Mouse (Mus musculus) v-Abl transformed pro-B cells (cell line): ENCODE results near the gene Cox8b.

Source experiments
- in situ Hi-C, 2 experiments: fragments of 400-800 bp; cut with MboI; formaldehyde crosslinking; loops; one replicate each; pipeline ENCODE4 v1.15.1; 2025; ENCODE audit not compliant: unreplicated experiment in 2 of 2

Gene Cox8b

DNA sequence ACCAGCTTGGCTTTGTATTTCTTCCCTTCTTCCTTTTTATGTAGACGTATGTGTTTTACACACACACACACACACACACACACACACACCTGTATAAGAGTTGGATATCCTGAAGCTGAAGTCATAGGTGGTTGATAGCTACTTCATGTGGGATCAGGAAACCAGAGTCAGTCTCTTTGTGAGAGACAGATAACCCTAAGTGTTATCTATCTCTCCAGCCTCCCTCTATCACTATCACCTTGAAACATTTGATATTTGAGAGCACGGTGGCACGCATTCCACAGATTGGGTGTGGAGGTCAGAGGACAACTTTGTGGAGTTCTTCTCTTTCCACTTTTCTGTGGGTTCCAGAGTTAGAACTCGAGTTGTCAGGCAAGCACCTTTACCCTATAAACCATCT, 19.7 kb upstream of the Cox8b start:
- in situ Hi-C loops, result loop anchor here in 1 of 2 experiments (10.0 kb wide), 1 partner anchor 445 kb away; no protein-coding TSS in a partner anchor

DNA sequence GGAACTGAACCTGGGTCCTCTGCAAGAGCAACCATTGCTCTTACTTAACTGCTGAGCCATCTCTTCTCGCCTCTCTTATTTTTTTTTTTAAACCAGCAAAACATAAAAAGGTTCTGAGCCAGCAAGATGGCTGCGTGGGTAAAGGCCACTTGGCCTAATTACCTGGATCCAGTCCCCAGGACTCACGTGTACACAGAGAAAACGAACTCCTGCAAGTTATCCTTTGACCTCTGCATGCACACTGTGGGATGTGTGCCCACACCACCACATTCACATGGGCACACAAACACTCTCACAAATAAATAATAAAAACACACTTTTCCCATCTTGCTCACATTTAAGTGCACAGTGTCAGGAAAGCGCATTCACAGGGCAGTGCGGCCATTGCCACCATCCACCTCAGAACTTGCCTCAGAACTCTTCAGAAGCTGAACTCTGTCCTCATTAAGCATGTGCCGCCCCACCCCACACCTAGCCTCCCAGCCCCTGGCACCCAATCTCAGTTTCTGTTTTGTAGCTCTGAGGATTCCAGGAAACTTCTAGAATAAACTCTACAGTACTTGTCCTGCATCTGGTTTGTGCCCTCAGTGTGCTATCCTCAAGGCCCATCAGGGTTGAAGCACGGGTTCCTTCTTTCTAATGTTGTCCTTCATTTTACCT, 13.9 kb upstream of the Cox8b start:
- in situ Hi-C loops, result loop anchor here in 1 of 2 experiments (5.0 to 10.0 kb wide), 2 partner anchors 33 to 451 kb away; no protein-coding TSS in a partner anchor

DNA sequence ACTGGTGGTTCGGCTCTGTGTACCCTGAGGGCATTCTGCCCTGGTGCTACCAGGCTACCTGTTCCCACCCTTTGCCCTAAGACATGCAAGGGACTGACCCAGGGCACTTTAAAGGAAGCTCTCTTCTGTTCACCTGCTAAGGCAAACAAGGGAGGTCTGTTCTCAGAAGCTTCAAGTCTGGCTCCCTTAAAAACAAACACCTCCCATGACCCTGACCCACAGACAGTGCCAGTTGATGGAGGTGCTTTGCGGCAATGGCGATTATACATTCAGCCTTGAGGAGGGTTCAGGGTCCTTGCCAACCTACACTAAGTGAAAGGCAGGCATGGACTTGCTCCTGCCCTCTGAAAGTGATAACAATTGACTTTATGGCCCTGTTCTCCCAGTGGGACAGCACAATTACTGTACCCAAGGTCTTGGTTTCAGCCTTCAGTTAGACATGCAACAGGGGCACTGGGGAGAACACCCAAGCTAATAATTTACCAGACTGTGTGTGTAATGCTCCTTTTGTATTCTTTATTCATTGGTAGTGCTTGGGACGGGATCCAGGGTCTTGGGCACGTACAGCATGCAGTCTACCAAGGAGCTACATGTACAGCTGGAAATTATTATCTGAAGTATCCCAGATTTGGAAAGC, 12.7 kb upstream of the Cox8b start:
- in situ Hi-C loops, result loop anchor here in 1 of 2 experiments (5.0 to 10.0 kb wide), 2 partner anchors 34 to 452 kb away; no protein-coding TSS in a partner anchor

DNA sequence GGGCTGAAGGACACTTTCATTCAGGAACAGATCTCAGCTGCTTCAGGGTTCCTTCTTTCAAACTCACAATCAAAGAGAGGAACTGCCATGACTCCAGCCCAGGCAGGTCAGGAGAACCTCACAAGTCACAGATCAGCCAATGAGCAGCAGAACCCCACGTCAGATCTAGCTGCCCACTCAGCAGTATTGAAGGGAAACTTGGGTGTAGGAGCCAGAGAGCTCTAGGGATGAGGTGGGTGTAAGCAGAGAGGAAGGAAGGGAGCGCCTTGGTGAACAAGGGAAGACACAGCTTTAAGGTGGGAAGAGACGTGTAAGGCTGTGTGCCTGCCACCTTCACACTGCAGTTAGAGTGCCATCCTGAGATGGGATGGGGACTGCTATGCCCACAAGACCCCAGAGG, 12.0 kb upstream of the Cox8b start:
- in situ Hi-C loops, result loop anchor here in 1 of 2 experiments (5.0 to 10.0 kb wide), 2 partner anchors 35 to 453 kb away; no protein-coding TSS in a partner anchor

DNA sequence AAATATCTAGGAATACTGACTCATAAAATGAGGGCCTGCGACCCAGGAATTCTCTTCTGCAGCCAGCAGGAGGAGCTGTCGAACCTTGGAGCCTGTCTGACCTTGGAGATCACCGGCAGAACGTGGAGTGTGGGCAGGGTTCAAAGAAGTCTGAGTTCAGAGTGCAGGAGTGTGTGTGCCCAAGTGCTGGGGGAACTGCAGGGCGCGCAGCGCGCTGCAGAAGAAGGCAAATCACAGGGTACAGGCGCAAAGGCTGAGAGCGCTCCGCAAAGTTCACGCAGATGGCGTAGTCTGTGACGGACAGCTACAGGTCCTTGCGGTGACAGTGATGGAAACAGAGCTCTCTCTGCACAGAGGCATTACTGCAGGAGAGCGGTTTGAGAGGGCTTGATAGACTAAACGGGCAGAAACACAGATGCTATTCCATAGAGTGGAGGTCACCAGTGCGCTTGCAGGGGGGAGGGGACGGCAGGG, 8.4 kb upstream of the Cox8b start:
- in situ Hi-C loops, result loop anchor here (5.0 to 10.0 kb wide), 3 partner anchors 139 to 944 kb away; no protein-coding TSS in a partner anchor

DNA sequence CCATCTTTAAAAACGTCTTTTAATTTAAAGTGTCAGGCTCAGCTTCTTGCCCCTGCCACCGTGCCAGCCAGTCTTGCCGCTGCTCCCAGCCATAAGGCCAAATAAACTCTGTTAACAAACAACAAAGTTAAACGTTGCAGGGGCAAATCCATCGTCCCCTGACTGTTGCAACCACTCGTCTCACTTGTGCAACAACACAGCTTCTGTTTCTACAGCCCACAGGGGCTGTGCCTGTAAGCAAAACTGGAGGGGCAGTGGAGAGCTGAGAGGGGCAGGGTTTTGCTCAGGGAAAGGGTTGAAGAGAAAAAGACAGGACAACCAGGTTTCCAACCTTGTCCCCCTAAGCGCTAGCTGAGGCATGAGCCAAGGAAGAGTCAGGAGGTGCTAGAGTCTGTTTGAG, 7.9 kb upstream of the Cox8b start:
- in situ Hi-C loops, result loop anchor here (5.0 to 10.0 kb wide), 3 partner anchors 139 to 943 kb away; no protein-coding TSS in a partner anchor

DNA sequence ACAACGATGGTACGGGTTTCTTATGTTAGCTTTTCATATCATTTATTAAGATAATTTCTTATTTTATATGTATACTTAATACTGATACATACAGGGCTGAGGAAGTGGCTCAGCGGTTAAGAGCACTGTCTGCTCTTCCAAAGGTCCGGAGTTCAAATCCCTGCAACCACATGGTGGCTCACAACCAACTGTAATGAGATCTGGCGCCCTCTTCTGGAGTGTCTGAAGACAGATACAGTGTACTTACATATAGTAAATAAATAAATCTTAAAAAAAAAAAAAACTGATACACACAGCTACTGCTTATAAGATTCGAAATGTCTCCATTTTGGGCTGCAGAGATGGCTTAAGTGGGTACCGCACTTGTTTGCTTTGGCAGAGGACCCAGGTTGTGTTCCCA, 7.5 kb upstream of the Cox8b start:
- in situ Hi-C loops, result loop anchor here (5.0 to 10.0 kb wide), 3 partner anchors 140 to 943 kb away; no protein-coding TSS in a partner anchor

DNA sequence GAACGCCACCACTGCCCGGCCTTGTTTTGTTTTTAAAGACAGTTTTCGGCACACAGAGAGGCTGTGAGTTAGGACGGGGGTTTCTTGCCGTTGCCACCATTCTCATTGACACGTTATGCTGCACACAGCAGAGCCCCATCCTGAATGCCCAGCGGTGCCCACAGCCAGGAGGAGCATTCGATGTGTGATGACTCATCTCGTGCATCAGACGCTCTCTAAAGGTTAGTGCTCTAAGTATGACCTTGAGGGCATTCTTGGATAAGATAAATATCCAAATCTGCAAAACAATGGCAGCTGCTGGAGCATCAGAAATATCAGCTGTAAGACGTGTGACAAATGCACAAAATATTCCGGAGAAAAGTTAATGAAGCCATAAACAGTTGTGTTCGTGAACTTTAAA, 6.9 kb upstream of the Cox8b start:
- in situ Hi-C loops, result loop anchor here (5.0 to 10.0 kb wide), 3 partner anchors 140 to 942 kb away; no protein-coding TSS in a partner anchor

DNA sequence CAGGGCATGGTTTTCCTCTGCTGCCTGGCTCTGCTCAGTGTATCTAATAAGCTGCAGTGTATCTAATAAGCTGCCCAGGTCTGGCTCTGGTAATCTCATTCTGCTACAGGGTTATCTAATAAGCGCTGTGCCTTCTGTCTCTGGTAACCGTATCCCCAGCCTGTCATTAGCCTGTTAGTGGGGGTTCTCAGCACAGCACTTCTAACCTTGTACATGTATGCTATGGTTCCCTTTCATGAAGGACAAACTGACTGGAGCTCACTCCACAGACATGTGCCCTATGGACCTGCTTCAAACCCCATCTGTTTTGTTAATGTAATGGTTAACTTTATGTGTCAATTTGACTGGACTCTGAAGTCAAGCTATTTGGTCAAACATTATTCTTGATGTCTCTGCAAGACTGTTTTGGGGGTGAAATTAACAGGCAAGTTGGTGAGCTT, 5.4 kb upstream of the Cox8b start:
- in situ Hi-C loops, result loop anchor here (5.0 to 10.0 kb wide), 3 partner anchors 142 to 941 kb away; no protein-coding TSS in a partner anchor

DNA sequence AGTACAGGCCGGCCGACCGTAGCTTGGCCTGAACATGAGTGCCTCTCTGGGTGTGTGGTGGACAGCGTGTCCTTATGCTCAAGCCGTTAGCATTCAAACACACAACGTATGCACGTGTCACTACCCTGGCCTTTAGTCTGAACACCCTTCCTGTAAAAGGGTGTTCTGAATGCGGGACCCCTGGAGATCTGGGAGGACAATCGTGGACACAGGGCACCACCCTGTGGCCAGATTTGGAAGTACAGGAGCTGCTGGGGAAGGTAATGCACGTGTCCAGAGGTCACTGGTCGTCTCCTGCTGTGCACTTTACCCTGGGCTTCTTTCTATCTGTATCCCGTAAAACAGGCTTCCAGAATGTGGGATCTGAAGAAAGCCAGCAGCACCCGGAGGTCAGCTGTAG, 3.0 kb upstream of the Cox8b start:
- in situ Hi-C loops, result loop anchor here (5.0 to 10.0 kb wide), 3 partner anchors 61 to 938 kb away; no protein-coding TSS in a partner anchor

DNA sequence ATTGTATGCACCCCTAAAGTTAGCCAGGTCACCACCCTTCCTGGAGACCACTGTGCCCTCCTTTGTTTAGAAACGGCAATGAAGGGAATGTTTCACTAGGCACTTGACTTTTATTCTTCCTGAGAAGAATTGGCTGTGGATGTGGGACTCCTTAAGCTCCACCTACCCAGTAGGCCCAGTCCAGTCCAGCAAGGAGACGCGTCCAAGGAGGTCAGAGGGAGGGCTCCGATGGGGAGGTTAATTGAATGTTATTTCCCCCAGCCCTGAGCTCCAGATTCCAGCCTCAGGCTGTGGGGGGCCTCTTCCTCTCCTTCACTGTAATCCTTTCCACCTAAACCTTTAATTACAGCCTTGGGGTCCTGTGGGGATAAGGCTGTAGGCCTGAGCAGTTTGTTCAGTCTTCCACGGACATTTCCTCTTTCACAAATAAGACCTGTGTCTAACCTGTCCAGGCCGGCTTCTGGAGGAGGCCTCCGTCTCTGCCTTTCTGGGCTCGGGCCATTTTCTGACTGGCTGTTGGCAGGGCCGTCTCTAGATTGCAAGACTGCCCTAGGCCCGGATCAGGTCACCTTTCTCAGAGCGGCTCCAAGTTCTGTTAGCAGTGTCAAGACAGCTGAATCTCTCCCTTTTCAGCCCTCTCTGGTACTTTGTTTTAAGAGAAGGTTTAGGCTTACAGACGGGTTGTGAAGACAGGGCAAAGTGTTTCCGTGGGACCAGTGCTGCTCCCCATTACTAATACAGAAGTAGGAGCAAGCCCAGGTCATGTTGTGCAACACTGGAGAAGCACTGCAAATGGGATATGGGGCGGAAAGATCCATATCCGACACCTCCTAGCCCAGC, 2.0 kb upstream of the Cox8b start:
- in situ Hi-C loops, result loop anchor here (5.0 to 10.0 kb wide), 3 partner anchors 60 to 937 kb away; no protein-coding TSS in a partner anchor

DNA sequence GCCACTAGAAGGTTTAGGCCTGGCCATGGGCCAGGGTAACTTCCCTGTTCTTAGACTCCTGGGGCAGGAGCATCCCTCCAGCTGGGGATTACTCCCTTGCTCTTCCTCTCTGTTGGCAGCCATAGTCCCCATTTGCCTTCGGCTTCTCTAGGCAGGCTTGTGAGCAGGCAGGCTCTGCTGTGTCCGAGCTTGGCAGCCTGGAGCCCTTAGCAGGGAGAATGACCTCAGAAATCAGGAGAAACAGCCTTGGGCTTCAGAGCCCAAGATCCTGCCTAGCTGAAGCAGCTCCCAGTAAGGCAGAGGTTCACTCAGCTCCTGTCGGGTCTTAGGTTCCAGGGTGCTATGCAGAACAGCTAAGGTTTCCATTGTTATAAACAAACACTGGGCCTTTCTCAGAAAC, 1.1 kb downstream of the Cox8b start:
- in situ Hi-C loops, result loop anchor here in 1 of 2 experiments (25.0 kb wide), 1 partner anchor 1987 kb away; the partner anchor contains the start of gene Bnip3

DNA sequence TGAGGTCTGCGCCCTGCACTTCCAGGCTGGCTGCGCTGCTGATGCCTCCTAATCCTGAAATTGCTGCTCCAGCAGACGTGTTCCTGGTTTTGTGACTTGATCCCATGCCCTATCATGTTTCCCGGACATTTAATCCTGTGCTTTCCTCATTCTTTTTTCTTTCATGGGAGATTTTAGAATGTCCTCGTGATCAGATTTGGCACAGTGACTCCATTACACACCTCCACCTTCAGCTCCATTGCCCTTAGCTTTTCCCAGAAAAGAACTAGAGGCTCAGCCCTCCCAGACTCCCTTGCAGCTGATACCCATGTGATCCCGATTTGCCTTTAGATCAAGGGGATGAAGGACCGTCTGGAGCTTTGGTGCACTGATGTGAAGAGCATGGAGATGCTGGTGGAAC, 2.4 kb downstream of the Cox8b start:
- in situ Hi-C loops, result loop anchor here in 1 of 2 experiments (25.0 kb wide), 1 partner anchor 1986 kb away; the partner anchor contains the start of gene Bnip3

DNA sequence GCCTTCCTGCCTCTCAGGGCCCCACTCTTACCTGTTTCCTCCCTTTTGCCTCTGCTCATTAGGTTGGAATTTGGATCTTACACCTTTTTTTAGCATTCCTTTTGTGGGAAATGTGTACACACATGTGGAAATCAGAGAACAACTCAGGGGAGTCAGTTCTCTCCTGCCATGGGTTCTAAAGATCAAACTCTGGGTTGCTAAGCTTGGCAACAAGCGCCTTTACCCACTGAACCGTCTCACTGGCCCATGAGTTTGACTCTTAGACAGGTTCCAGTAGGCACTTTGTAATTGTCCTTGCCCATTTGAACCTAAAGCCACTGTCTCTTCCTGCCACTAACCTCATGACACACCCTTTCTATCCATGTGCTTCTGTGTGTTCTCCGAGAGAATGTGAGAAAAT, 5.6 kb downstream of the Cox8b start:
- in situ Hi-C loops, result loop anchor here in 1 of 2 experiments (25.0 kb wide), 1 partner anchor 1982 kb away; the partner anchor contains the start of gene Bnip3

DNA sequence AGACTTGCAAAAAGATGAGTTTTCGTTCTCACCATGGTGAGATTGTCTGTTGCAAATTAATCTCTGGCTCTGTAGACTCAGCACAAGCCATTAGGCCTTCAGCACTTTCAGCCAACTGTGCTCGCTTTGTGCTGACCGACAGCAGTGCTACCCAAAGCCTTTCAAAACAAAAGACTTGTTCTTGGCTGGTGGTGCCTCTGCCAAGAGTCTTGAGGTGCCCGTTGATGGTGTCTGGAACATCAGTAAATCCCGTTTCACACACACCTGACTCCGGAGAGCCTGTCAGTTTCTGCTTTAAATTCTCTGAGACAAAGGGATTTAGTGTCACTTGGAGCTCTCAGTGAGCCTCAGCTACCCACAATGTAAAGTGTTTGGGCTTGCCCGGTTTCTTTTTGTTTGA, 6.2 kb downstream of the Cox8b start:
- in situ Hi-C loops, result loop anchor here in 1 of 2 experiments (25.0 kb wide), 1 partner anchor 1982 kb away; the partner anchor contains the start of gene Bnip3

DNA sequence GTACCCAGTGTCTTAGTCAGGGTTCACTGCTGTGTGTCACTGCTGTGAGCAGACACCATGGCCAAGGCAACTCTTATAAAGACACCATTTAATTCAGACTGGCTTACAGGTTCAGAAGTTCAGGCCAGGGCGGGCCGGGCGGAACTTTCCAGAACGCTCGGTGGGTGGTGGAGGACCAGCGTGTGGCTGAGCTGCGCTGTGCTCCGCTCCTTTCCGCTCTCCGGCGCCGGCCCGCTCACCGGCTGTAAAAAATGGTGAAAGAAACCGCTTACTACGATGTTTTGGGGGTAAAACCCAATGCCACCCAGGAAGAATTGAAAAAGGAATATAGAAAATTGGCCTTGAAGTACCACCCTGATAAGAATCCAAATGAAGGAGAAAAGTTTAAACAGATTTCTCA, 9.6 kb downstream of the Cox8b start:
- in situ Hi-C loops, result loop anchor here in 1 of 2 experiments (25.0 kb wide), 1 partner anchor 1978 kb away; the partner anchor contains the start of gene Bnip3

DNA sequence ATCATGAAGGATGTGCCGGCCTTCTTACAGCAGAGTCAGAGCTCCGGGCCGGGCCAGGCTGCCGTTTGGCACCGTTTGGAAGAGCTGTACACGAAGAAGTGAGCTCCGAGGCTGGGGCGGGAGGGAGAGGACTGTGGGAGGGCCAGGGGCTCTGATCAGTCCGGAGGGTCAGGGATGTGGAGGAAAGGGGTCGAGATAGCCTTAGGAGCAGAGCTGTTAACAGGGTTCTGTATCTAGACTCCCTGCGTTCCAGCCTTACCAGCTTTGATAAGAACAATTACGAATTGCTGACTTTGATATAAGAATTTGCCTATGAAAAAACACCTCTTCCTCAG, 17.8 kb downstream of the Cox8b start:
- in situ Hi-C loops, result loop anchor here in 1 of 2 experiments (25.0 kb wide), 1 partner anchor 1970 kb away; the partner anchor contains the start of gene Bnip3

DNA sequence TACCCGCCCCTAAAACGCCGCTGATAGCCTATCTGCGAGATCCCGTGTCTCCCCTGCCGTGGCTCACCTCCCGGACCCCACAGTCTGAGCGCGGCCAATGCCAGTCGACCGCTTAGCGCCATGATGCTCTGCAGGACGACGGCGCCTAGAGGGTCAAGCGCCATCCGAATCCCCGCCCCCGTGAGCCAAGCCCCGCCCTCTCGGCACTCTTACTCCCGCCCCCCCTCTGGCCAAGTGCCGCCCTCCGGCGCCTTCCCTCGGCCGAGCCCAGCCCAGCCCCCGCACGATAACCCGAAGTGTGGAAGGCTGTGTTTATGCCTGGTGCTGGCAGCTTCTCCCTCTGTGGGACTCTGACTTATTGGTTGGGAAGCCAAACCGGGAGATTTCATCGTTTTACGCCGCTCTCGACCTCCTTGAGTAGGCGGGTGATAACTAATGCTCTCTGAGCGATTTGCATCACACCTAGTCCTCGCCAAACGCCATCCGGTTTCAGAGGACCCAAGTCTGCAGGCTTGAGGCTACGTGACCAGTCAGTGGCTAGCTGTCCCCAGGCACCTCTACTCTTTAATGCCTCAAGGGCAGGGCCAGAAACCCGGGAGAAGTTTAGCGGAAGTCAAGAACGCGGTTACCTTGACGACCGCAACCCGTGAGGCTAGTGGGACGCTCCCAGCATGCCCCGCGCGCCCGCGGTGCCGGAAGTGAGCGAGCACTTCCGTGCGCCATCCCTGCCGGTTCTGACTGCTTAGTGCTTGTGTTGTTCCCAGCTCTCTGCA, 18.4 kb downstream of the Cox8b start, which contains the start of the genes Psmd13 and Sirt3:
Psmd13 (plus strand) TSS at position 273 of the 773 bp plus-strand sequence.
Sirt3 (minus strand) TSS at position 614 of the 773 bp plus-strand sequence.
- in situ Hi-C loops, result loop anchor here in 1 of 2 experiments (25.0 kb wide), 1 partner anchor 1970 kb away; the partner anchor contains the start of gene Bnip3
